Mouse (Mus musculus): ENCODE results near the gene Sh3pxd2b. TPM values are rescaled to one million over a fixed set of nuclear protein-coding genes. Genes with fewer than 3 reads are reported as not detected.

The Sh3pxd2b gene
- total RNA-seq, 2 experiments from 2014 or later = 4.4 to 7.1 TPM

- DNase-seq = no peak
Measured at GRCm38 (mm10) chr11:32427537-32427936, 79.9 kb downstream of the Sh3pxd2b start.

GRCm38 (mm10) chr11:32435410-32436060, 87.9 kb downstream of the Sh3pxd2b start:
- peak; percentile 78 for DNase-seq

- no peak for DNase-seq
Measured at GRCm38 (mm10) chr11:32442576-32442975, 95.0 kb downstream of the Sh3pxd2b start.

GRCm38 (mm10) chr11:32444266-32444665, 96.6 kb downstream of the Sh3pxd2b start:
- no peak for DNase-seq

GRCm38 (mm10) chr11:32445135-32445534, 97.5 kb downstream of the Sh3pxd2b start:
- no peak for DNase-seq

- DNase-seq = no peak
Measured at GRCm38 (mm10) chr11:32445637-32446226, 98.1 kb downstream of the Sh3pxd2b start.

GRCm38 (mm10) chr11:32450216-32450615, 102.6 kb downstream of the Sh3pxd2b start:
- peak; percentile 30 for DNase-seq

- no peak for DNase-seq
Measured at GRCm38 (mm10) chr11:32451306-32451705, 103.7 kb downstream of the Sh3pxd2b start.

- DNase-seq = peak; percentile 1
Measured at GRCm38 (mm10) chr11:32452745-32453144, 105.1 kb downstream of the Sh3pxd2b start.

GRCm38 (mm10) chr11:32453353-32453915, 105.8 kb downstream of the Sh3pxd2b start:
- DNase-seq = no peak

GRCm38 (mm10) chr11:32454231-32454799, 106.7 kb downstream of the Sh3pxd2b start:
- DNase-seq = no peak

- peak; percentile 97 for DNase-seq
Measured at GRCm38 (mm10) chr11:32454800-32455506, 107.3 kb downstream of the Sh3pxd2b start, which contains the start of gene Ubtd2. Gene Ubtd2 (plus strand): TSS chr11:32455370.

- DNase-seq = no peak
Measured at GRCm38 (mm10) chr11:32455507-32456141, 108.0 kb downstream of the Sh3pxd2b start.

- DNase-seq = no peak
Measured at GRCm38 (mm10) chr11:32456356-32456755, 108.7 kb downstream of the Sh3pxd2b start.

GRCm38 (mm10) chr11:32464282-32464681, 116.7 kb downstream of the Sh3pxd2b start:
- DNase-seq = no peak

- no peak for DNase-seq
Measured at GRCm38 (mm10) chr11:32471925-32472324, 124.3 kb downstream of the Sh3pxd2b start.

- DNase-seq = no peak
Measured at GRCm38 (mm10) chr11:32474725-32475124, 127.1 kb downstream of the Sh3pxd2b start.

- DNase-seq = no peak
Measured at GRCm38 (mm10) chr11:32475487-32476236, 128.0 kb downstream of the Sh3pxd2b start.
